Mouse (Mus musculus): Measurements from ENCODE around the gene Neb.

The Neb gene

GRCm38 (mm10) chr2:52374706-52375105, 3.6 kb downstream of the Neb start:
- no peak for DNase-seq (ENCODE audit: low spot score)

- DNase-seq (ENCODE audit: low spot score), result peak; percentile 28
Observed at GRCm38 (mm10) chr2:52372480-52372879, 5.8 kb downstream of the Neb start.

GRCm38 (mm10) chr2:52372080-52372479, 6.2 kb downstream of the Neb start:
- DNase-seq (ENCODE audit: low spot score), result no peak

- DNase-seq (ENCODE audit: low spot score), result peak; percentile 80
Observed at GRCm38 (mm10) chr2:52371066-52371465, 7.2 kb downstream of the Neb start.

- DNase-seq (ENCODE audit: low spot score), result no peak
Observed at GRCm38 (mm10) chr2:52369622-52370021, 8.7 kb downstream of the Neb start.

GRCm38 (mm10) chr2:52367665-52368064, 10.6 kb downstream of the Neb start:
- no peak for DNase-seq (ENCODE audit: low spot score)

GRCm38 (mm10) chr2:52367248-52367647, 11.0 kb downstream of the Neb start:
- no peak for DNase-seq (ENCODE audit: low spot score)

- no peak for DNase-seq (ENCODE audit: low spot score)
Observed at GRCm38 (mm10) chr2:52361086-52361485, 17.2 kb downstream of the Neb start.

GRCm38 (mm10) chr2:52359722-52360121, 18.6 kb downstream of the Neb start:
- no peak for DNase-seq (ENCODE audit: low spot score)

GRCm38 (mm10) chr2:52358156-52358555, 20.1 kb downstream of the Neb start:
- no peak for DNase-seq (ENCODE audit: low spot score)

- DNase-seq (ENCODE audit: low spot score), result no peak
Observed at GRCm38 (mm10) chr2:52351029-52351428, 27.2 kb downstream of the Neb start.

- no peak for DNase-seq (ENCODE audit: low spot score)
Observed at GRCm38 (mm10) chr2:52340990-52341389, 37.3 kb downstream of the Neb start.

GRCm38 (mm10) chr2:52335556-52335955, 42.7 kb downstream of the Neb start:
- no peak for DNase-seq (ENCODE audit: low spot score)

GRCm38 (mm10) chr2:52335087-52335486, 43.2 kb downstream of the Neb start:
- DNase-seq (ENCODE audit: low spot score), result no peak

- no peak for DNase-seq (ENCODE audit: low spot score)
Observed at GRCm38 (mm10) chr2:52333535-52333934, 44.7 kb downstream of the Neb start.

- DNase-seq (ENCODE audit: low spot score), result no peak
Observed at GRCm38 (mm10) chr2:52331761-52332160, 46.5 kb downstream of the Neb start.

GRCm38 (mm10) chr2:52327244-52327815, 50.9 kb downstream of the Neb start:
- no peak for DNase-seq (ENCODE audit: low spot score)

- DNase-seq (ENCODE audit: low spot score), result no peak
Observed at GRCm38 (mm10) chr2:52321866-52322265, 56.4 kb downstream of the Neb start.

GRCm38 (mm10) chr2:52320175-52320574, 58.1 kb downstream of the Neb start:
- no peak for DNase-seq (ENCODE audit: low spot score)

- peak; percentile 64 for DNase-seq (ENCODE audit: low spot score)
Observed at GRCm38 (mm10) chr2:52319020-52319567, 59.2 kb downstream of the Neb start.

- DNase-seq (ENCODE audit: low spot score), result no peak
Observed at GRCm38 (mm10) chr2:52317471-52317870, 60.8 kb downstream of the Neb start.

- DNase-seq (ENCODE audit: low spot score), result no peak
Observed at GRCm38 (mm10) chr2:52315737-52316136, 62.5 kb downstream of the Neb start.

GRCm38 (mm10) chr2:52314922-52315730, 63.1 kb downstream of the Neb start:
- DNase-seq (ENCODE audit: low spot score), result no peak
